Mouse (Mus musculus) neutrophil, adult 5-6 weeks (primary cell): ENCODE measurements around the gene Slc9a9. TPM values are rescaled to one million over a fixed set of nuclear protein-coding genes. Genes with fewer than 3 reads are reported as not detected.
"Not testable (repeated sequence)": the region's sequence is repeated elsewhere in the genome, so short reads cannot be mapped to it uniquely, and the experiment has no call there.

Experiments used
- ATAC-seq: fragments of 151-379, 151-347 bp; 2 replicates; pipeline ENCODE4 v1.8.0; 2017; ENCODE audit warnings: mild to moderate bottlenecking, moderate TSS enrichment; ENCODE audit not compliant: insufficient number of reproducible peaks, poor library complexity, low FRiP score, severe bottlenecking; ENCODE audit errors: extremely low read depth
- total RNA-seq: library from RNA; stranded (forward); fragments of 200-1000 nt; gene quantifications from 2 replicates; pipeline ENCODE4 v1.2.3, GENCODE M21; 2017

Gene Slc9a9
- total RNA-seq = 29.0 and 31.4 TPM in 2 replicates

DNA sequence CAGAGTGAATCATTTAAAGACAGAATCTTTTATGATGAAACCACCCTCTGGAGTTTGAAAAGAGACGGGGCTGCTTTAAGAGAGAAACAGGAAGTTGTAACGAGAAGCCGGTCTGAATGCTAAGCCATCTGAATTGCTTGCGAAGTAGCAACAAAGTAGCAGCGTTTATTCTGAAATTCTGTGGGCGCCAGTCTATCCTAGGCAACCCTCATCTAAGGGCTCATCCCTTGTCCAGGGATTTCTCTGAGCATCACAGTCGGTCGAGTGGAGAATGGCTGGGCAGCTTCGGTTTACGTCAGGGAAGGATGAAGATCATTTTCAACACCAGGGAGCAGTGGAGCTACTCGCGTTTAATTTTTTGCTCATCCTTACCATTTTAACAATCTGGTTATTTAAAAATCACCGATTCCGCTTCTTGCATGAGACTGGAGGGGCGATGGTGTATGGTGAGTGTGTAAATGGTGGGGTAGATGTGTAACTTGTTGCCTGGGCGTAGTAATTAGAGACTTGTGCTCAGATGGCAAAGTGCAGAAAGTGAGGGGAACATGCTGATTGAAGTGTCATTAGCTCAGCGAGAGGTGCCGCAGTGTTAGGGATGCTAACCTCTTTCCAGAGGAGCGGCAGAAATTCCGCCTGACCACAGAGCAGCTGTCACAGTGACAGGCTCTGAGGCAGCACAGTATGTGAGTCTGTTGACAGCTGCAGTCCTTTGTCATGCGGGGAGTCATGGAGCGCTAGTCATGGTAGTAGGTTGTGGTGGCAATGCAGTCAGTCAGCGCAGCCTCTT lies at the start of gene Slc9a9:
TSS of gene Slc9a9 (plus strand) at position 119 of the 787 bp plus-strand sequence.
- ATAC-seq = peak; percentile 54

GRCm38 (mm10) chr9:94620342-94620741 lies 49.4 kb upstream of the Slc9a9 start:
- ATAC-seq = no peak

DNA sequence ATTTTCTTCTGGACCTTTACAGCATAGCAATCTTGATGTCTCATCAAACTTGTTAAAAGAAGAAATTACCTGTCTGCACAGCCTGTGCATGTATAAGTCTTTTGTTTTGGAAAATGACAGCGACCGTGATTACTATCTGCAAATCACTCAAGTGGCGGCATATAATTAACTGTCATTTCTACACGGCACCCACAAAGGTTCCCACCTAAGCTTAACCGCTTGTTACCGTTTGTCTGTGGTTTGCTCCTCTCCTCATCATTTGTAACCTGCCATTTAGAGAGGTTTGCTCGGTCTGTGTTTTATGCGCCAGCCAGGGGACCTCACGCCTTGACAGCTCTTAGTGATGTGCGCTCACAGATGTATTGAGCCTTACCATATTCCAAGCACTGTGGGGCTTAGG lies 48.9 kb upstream of the Slc9a9 start:
- ATAC-seq = no peak

DNA sequence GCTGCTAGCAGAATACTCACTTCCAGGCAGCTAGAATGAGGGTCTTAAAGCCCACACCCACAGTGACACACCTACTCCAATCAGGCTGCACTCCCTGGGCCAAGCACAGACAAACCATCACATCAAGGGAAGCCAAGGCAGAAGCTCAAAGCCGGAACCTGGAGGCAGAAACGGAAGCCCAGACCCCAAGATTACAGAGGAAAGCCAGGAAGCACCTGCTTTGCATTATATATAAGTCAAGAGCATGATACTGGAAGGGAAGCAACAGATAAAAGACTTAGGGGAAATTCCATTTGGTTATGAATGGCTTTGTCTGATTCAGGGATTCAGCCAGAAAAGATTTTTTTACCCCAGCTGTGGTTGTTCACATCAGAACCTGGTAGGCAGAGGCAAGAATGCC lies 47.8 kb upstream of the Slc9a9 start:
- ATAC-seq = no peak

GRCm38 (mm10) chr9:94626737-94627136 lies 43.0 kb upstream of the Slc9a9 start:
- no peak for ATAC-seq

DNA sequence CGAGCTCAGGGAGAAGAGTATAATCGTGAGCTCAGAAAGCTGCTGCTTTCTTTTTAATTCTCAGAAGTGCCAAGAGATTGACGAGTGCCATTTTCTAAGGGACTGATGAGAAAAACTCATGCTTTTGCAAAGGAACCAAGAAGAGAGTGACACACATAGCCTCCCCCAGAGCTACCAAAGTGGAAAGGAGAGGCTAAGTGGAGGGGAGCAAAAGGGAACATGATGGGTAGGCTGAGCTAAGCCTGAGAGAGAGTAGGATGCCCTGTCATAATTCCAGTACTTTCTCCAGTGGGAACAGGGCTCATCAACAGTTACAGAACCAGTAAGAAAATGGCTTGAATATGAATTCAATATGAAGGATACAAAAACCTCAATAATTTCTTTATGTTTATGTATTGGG lies 40.8 kb upstream of the Slc9a9 start:
- ATAC-seq = no peak

- not testable (repeated sequence) for ATAC-seq
Measured at GRCm38 (mm10) chr9:94634275-94634674, 35.4 kb upstream of the Slc9a9 start.

- no peak for ATAC-seq
Measured at GRCm38 (mm10) chr9:94645631-94646030, 24.1 kb upstream of the Slc9a9 start.

- no peak for ATAC-seq
Measured at GRCm38 (mm10) chr9:94647425-94647824, 22.3 kb upstream of the Slc9a9 start.

DNA sequence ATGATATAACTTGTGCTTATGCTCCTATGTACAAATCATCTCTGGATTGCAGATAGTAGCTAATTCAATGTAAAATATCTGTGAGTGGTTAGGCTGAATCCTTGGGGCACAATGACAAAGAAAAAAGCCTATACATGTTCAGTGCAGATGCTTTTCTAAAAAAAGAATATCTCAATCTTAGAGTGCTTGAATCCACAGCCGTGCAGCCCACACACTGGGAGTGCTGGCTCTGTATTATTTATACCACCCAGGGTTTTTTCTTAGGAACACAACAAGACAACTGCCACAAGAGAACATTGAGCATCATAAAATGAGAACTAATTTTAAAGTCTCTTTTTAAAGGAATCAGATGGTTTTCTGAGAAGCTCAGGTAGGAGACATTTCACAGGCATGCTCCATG lies 19.7 kb upstream of the Slc9a9 start:
- no peak for ATAC-seq

- no peak for ATAC-seq
Measured at GRCm38 (mm10) chr9:94653198-94653597, 16.5 kb upstream of the Slc9a9 start.

DNA sequence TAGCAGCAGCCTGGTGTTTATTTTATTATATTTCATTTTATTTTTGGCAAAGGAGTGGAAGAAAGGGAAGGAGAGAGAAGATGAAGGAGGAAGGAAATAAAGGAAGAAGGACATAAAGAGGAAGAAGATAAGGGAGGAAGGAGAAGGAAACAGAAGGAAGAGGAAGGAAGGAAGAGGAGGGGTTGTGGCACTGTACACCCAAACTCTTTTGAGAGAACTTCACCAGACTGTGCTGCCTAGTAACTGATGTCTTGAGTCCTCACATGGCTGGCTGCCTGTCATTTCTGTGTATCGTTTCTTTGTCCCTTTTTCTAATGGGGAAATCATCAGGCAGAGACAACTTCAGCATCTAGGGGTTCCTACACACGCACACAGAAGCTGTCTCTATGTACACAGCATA lies 15.9 kb upstream of the Slc9a9 start:
- no peak for ATAC-seq

DNA sequence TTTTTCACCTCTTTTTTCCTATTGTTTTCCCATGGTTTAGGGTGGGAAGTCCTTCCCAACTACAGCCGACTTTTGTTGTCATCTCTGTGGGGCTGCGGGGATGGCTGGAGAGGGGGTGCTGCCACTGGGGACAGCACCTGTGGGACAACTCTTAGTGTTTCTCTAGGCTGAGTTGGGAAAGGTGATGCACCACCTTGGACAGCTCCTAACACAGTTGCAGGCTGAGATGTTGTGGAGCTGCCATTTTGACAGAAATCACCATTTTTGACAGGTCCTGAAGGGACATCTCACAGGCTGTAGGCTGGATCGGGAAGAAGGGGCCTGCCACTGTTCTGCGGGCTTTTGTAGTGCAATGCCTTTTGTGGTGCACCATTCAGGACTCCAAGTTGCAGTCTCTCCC lies 13.4 kb upstream of the Slc9a9 start:
- ATAC-seq = no peak

GRCm38 (mm10) chr9:94659401-94660152 lies 10.1 kb upstream of the Slc9a9 start:
- no peak for ATAC-seq

GRCm38 (mm10) chr9:94661768-94662167 lies 7.9 kb upstream of the Slc9a9 start:
- no peak for ATAC-seq

GRCm38 (mm10) chr9:94665248-94665647 lies 4.5 kb upstream of the Slc9a9 start:
- peak; percentile 72 for ATAC-seq

DNA sequence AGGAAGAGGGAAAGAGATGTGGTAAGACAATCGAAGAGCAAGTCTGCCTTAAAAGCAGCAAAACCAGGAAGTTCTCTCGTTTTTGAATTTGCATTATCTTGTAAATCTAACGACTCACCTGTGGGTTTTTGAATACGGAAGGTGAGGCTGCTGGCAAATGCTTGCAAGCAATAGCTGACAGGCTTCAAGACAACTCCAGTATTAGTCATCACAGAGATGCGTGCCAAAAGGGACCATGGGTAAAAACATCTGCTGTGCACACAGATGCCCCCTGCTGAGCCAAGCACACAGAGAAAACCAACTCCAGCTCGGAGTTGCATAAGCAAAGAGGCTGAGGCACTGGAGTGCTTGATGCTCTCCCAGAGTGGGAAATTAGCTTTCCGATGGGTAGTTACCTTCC lies 1.1 kb upstream of the Slc9a9 start:
- peak; percentile 42; the same call in 1 of the 2 replicates for ATAC-seq

- ATAC-seq = no peak
Measured at GRCm38 (mm10) chr9:94670704-94671103, 995 bp downstream of the Slc9a9 start.

GRCm38 (mm10) chr9:94674704-94675103 lies 5.0 kb downstream of the Slc9a9 start:
- ATAC-seq = no peak

DNA sequence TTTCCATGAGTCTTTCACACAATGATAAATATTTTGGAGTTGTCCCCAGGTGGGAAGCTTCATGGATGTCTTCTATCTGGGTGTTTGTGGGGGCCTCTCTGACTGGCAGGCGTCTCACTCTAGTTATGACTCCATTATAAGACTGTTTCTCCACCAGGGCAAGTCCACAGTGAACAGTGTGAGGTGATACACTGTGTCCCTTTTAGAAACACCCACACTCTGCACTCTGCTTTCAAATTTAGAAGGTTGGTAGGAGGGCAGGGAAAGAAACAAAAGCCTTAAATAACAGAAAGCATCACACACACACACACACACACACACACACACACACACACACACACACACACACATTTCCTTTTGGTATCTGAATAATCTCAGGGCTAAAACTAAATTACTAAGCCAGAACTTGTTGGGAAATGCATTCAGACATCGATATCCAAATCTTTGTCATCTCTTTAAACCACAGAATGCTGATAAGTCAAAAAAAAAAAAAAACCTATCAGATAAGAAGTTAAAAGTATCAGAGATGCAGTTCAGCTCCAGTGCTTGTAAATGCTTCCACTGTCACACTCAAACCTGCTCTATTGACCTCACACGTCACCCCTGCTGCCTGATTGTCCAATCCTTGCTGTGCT lies 8.4 kb downstream of the Slc9a9 start:
- no peak for ATAC-seq
